Mouse (Mus musculus) forebrain, embryonic 16.5 days (tissue): ENCODE data around the gene Borcs6. TPM values are rescaled to one million over a fixed set of nuclear protein-coding genes. Genes with fewer than 3 reads are reported as not detected.
"Not testable (repeated sequence)": the region's sequence is repeated elsewhere in the genome, so short reads cannot be mapped to it uniquely, and the experiment has no call there.

Experiments used
- ATAC-seq: fragments of 200-750 bp; cut with Nextera tagmentation; 2 replicates; pipeline ENCODE4 v1.8.0; 2017; ENCODE audit warnings: mild to moderate bottlenecking, moderate library complexity
- H3K27ac ChIP-seq: fragments of 300-500 bp; sonication (generic); 2 replicates; pipeline ENCODE4 v1.5.1; 2014; ENCODE audit warnings: low read length, control low read depth
- H3K27me3 ChIP-seq: fragments of 300-500 bp; sonication (generic); replicated peaks from 2 replicates; pipeline ENCODE4 v1.6.1; 2014; ENCODE audit warnings: low read length; ENCODE audit not compliant: control insufficient read depth, insufficient read depth
- H3K36me3 ChIP-seq: fragments of 300-500 bp; sonication (generic); 2 replicates; pipeline ENCODE4 v1.6.1; 2014; ENCODE audit not compliant: control insufficient read depth, insufficient read depth
- H3K4me1 ChIP-seq: fragments of 300-500 bp; sonication (generic); replicated peaks from 2 replicates; pipeline ENCODE4 v1.6.1; 2014; ENCODE audit warnings: low read length; ENCODE audit not compliant: control insufficient read depth, insufficient read depth
- H3K4me2 ChIP-seq: fragments of 300-500 bp; sonication (generic); 2 replicates; pipeline ENCODE4 v1.6.1; 2014; ENCODE audit warnings: mild to moderate bottlenecking, low read length, control low read depth
- H3K4me3 ChIP-seq: fragments of 300-500 bp; sonication (generic); replicated peaks from 2 replicates; pipeline ENCODE4 v1.5.1; 2014; ENCODE audit warnings: mild to moderate bottlenecking, low read length, control low read depth
- H3K9ac ChIP-seq: fragments of 300-500 bp; sonication (generic); replicated peaks from 2 replicates; pipeline ENCODE4 v1.6.1; 2014; ENCODE audit warnings: low read depth, low read length, control low read depth
- H3K9me3 ChIP-seq: fragments of 300-500 bp; sonication (generic); 2 replicates; pipeline ENCODE4 v1.6.1; 2016; ENCODE audit warnings: low read length; ENCODE audit not compliant: control insufficient read depth
- WGBS: fragments of 180-500 bp; shearing (Covaris S2); extraction: QIAGEN DNeasy Blood & Tissue Kit; methylation state at CpG from one replicate; pipeline ENCODE4 v1.1.7; 2014; 5-methylcytosine and 5-hydroxymethylcytosine counted together
- polyA plus RNA-seq: library from polyadenylated mRNA; unstranded; fragments of >200 nt; fragmentation: Nextera tagmentation; extraction: Ambion mirVana; gene quantifications from 2 replicates; pipeline ENCODE4 v1.2.1, GENCODE M21; 2015

Borcs6 gene
- polyA plus RNA-seq, 1 experiment from 2014 or later: 11.4 TPM

DNA sequence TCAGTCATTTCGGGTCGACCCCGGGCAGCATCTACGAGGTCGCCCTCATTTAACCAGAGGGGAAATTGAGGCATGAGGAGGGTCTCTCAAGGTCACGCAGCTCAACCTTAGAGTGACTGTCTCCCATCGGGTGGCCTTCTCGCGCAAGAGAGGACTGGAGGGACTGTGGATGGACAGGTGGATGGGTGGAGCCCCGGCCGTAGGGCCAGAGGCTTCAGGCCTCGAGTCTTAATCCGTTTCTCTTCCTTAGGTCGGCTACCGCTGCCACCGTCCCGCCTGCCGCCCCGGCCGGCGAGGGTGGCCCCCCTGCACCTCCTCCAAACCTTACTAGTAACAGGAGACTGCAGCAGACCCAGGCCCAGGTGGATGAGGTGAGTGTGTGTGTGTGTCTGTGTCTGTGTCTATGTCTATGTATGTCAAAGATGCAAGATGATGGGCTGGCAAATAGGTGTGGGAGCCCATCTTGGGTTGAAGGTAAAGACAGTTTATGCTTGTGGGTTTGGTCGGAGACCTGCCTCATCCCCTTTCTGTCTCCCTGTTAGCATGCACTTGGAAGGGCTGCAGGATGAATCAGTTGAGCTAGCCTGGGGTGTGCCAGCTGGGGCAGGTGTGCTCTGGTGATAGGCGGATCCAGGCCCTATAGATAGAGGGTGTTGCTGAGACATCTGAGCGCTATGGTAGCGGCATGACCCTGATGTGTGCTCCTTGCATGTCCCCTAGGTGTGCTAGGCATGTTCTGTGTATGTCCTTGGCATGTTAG lies 29.5 kb downstream of the Borcs6 start:
- ATAC-seq: peak; percentile 2; the same call in 1 of the 2 replicates
- 11% methylated on average over 25 of the region's 25 CpGs for WGBS

DNA sequence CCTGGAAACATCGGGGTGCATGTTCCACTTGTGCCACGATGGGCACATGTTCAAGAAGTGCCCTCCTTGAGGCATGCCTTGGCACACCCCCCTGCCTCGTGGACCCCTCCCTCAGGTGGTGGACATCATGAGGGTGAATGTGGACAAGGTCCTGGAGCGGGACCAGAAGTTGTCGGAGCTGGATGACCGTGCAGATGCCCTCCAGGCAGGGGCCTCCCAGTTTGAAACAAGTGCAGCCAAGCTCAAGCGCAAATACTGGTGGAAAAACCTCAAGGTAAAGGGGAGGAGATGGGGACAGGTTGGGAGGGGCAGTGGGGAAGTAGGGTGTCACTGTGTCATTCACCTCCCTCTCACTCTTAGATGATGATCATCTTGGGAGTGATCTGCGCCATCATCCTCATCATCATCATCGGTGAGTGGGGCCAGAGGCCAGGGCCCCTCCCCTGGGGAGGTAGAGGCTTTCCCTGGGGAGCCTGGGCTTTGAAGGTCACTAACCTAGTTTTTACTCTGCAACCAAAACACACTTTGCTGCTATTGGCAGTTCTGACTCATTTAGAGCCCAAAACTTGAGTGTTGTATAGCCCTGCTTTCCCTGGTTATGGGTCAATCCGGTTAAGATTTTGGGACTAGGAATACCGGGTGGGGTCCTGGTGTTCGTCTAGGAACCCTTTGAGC lies 30.2 kb downstream of the Borcs6 start:
- ATAC-seq: no peak
- Histone ChIP-seq H3K27ac (no peak overlapping the region), H3K4me1 (peaks cover 38% of the 10 kb centered on the region)

More for the DNA sequence above, 29.5 kb downstream of the Borcs6 start:
- Histone ChIP-seq H3K27me3 (no peaks in the 10 kb centered on the region), H3K9me3 (no peaks in the 10 kb centered on the region), H3K4me2 (peak overlapping the region; percentile 98), H3K27ac (peak overlapping the region; percentile 94), H3K4me3 (peak overlapping the region; percentile 99), H3K4me1 (peaks cover 34% of the 10 kb centered on the region), H3K36me3 (0 out of 2 replicates have a peak, but pooled peaks cover 2% of the 10 kb centered on the region), H3K9ac (peak overlapping the region; percentile 100)

DNA sequence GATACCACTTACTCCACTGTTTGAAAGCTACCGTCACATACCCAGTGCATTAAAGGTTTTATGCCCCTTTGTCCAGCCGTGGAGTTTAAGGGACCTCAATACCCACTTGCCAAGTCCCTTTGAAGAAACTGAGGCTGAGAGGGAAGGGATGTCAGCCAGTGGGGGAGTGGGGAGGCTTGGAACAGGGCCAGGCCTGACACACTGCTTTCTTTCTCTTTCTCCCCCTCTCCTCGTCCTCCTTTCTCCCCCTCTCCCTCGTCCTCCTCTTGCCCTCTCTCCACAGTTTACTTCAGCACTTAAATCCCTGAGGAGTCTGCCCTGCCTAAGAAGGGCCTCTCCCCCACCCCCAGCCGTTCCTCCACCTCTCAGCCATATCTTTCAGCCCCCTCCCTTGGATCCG lies 30.9 kb downstream of the Borcs6 start:
- Histone ChIP-seq H3K36me3 (0 out of 2 replicates have a peak, but pooled peaks cover 2% of the 10 kb centered on the region), H3K4me1 (peaks cover 40% of the 10 kb centered on the region), H3K9ac (peak overlapping the region; percentile 13; the same call in 1 of the 2 replicates), H3K9me3 (no peaks in the 10 kb centered on the region), H3K27ac (no peak overlapping the region), H3K27me3 (no peaks in the 10 kb centered on the region), H3K4me2 (peak overlapping the region; percentile 98), H3K4me3 (no peak overlapping the region)
- 68% methylated on average over 4 of the region's 6 CpGs for WGBS
- no peak for ATAC-seq

More for the DNA sequence above, 30.2 kb downstream of the Borcs6 start:
- H3K4me3 ChIP-seq: peak overlapping the region; percentile 99
- WGBS: 89% methylated on average over 12 of the region's 12 CpGs
- H3K27me3 ChIP-seq: no peaks in the 10 kb centered on the region
- H3K36me3 ChIP-seq: 0 out of 2 replicates have a peak, but pooled peaks cover 2% of the 10 kb centered on the region
- no peaks in the 10 kb centered on the region for H3K9me3 ChIP-seq
- peak overlapping the region; percentile 98 for H3K4me2 ChIP-seq
- H3K9ac ChIP-seq: peak overlapping the region; percentile 100

DNA sequence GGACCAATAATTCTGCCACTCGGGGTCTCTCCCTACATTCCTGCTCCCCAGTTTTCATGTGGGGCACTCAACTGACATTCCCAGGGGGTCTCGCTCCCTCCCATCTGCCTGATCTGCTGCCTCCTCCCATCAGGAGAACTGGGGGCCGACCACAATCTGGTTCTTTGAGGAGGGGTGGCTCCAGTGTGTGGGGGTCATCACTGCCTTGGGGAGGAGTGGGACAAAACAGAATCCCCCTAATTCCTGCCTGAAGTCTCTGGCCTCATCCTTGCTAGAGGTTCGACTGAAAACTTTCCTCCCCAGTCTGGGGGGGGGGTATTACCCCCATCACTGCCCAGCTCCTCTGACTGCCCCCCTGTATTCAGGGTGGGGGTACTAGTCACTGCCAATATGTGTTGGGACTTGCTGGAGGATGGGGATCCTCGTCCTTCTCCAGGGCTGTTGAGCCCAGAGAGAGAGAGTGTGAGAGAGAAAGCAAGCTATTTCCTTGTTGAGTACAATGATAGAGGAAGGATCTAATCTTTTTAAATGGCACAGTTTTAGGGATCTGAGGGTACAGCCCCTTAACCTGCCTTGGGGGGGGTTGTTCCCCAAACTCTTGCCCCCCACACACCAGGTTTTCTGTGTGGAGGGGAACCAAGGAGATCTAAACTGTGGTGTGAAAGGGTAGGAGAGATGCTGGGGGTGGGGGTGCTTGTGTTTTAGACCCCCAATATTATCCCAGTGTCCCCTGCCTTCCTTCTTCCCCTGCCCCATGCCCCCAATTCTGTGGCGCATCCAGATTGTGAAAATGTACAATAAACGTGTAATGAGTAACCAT lies 32.3 kb downstream of the Borcs6 start:
- Histone ChIP-seq H3K4me2 (no peak overlapping the region), H3K36me3 (0 out of 2 replicates have a peak, but pooled peaks cover 2% of the 10 kb centered on the region), H3K9me3 (no peaks in the 10 kb centered on the region), H3K27ac (no peak overlapping the region), H3K27me3 (no peaks in the 10 kb centered on the region), H3K9ac (no peak overlapping the region), H3K4me1 (peaks cover 52% of the 10 kb centered on the region), H3K4me3 (no peak overlapping the region)
- 67% methylated on average over 7 of the region's 7 CpGs for WGBS
- no peak for ATAC-seq

DNA sequence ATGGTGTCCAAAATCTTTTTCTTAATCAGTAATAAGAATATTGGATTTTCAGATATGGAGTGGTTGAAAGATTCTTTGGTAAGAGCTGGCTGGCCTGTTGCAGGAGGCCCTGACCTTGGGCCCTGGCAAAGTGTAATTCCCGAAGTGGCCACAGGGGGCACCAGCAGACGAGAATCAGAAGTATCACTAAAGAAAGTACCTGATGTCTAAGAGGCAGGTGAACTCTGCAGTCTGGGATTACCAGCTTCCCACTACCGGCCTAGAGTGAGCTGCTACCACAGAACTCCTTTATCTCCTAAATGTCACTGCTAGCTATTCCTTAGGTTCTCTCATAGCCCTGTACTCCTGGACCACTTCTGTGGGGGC lies 32.9 kb downstream of the Borcs6 start:
- WGBS: 0% methylated on average over 3 of the region's 3 CpGs

DNA sequence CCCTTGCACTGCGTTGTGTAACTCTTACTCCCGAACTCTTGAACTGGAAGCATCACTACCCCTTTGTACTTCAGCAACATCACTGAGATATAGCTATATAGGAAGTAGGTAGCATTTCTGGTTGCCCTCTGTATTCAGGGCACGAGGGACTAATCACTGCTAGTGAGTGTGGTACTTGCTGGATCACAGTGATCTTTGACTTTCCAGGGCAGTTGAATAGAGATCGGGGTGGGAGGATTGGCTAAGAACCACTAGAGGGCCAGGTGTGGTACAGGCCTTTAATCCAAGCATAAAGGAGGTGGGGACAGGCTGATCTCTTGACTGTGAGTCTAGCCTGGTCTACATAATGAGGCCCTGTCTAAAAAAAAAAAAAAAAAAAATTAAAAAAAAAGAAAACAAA lies 33.4 kb downstream of the Borcs6 start:
- no peak overlapping the region for H3K4me2 ChIP-seq
- no peak overlapping the region for H3K27ac ChIP-seq
- peaks cover 62% of the 10 kb centered on the region for H3K4me1 ChIP-seq
- H3K36me3 ChIP-seq: 0 out of 2 replicates have a peak, but pooled peaks cover 2% of the 10 kb centered on the region
- H3K4me3 ChIP-seq: no peak overlapping the region
- 84% methylated on average over 4 of the region's 4 CpGs for WGBS
- ATAC-seq: no peak
- H3K9ac ChIP-seq: no peak overlapping the region
- no peaks in the 10 kb centered on the region for H3K27me3 ChIP-seq
- no peaks in the 10 kb centered on the region for H3K9me3 ChIP-seq

More for the DNA sequence above, 32.9 kb downstream of the Borcs6 start:
- no peak for ATAC-seq
- Histone ChIP-seq H3K4me3 (no peak overlapping the region), H3K9me3 (no peaks in the 10 kb centered on the region), H3K4me1 (peaks cover 58% of the 10 kb centered on the region), H3K36me3 (0 out of 2 replicates have a peak, but pooled peaks cover 2% of the 10 kb centered on the region), H3K27ac (no peak overlapping the region), H3K4me2 (no peak overlapping the region), H3K9ac (no peak overlapping the region), H3K27me3 (no peaks in the 10 kb centered on the region)

DNA sequence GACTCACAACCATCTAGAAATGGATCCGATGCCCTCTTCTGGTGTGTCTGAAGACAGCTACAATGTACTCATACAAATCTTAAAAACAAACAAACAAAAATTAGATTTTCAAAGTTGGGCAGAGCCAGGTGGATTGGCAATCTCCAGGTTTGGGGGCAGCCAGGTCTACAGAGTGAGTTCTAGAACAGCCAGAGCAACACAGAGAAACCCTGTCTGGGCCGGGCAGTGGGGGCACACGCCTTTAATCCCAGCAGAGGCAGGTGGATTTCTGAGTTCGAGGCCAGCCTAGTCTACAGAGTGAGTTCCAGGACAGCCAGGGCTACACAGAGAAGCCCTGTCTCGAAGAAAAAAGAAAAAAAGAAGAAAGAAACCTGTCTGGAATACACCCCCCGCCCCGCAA lies 34.3 kb downstream of the Borcs6 start:
- ATAC-seq, H3K27me3 ChIP-seq, H3K9ac ChIP-seq, H3K4me2 ChIP-seq, H3K9me3 ChIP-seq, H3K27ac ChIP-seq, H3K36me3 ChIP-seq, H3K4me3 ChIP-seq: not testable (repeated sequence)
- 90% methylated on average over 7 of the region's 7 CpGs for WGBS
- peaks cover 69% of the 10 kb centered on the region for H3K4me1 ChIP-seq

DNA sequence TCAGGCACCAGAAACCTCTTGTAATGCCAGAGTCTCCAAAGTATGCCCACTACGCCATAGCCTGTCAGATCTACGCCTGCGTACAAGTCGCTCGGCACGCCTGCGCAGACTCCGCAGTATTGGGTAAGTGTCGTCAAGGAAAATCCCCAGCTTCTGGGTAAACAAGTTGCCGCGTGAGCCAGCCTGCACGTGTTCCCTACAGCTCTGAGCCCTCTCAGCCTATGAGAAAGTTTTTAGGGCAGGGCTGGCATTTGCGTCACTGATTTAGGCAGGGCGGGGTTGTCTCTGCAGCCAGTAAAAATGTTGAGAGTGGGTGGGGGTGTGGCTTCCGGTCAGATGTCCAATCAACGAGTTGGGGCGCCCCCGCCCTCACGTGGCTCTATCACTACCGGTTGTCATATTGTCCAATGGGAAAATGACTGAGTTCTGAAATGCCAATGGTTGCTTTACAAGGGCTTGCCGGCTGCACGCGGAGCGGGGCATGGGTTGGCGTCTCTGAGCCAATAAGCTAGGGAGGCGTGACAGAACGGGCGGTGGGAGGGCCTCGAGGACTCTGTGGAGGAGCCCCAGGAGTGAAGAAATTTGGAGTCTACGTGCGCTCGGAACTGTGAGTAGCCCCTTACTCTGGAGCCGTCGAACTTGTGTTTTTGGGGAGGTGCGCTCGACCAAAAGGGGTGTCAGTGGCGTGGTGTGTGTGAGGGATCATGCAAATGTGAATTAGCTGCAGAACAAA lies 35.3 kb downstream of the Borcs6 start, which contains the start of gene Per1:
Per1 (plus strand) TSS at position 521 of the 733 bp plus-strand sequence.
- no peaks in the 10 kb centered on the region for H3K9me3 ChIP-seq
- 0 out of 2 replicates have a peak, but pooled peaks cover 2% of the 10 kb centered on the region for H3K36me3 ChIP-seq
- peak within 1 kb of the TSS; percentile 75 for H3K4me2 ChIP-seq
- H3K27ac ChIP-seq: peak within 1 kb of the TSS; percentile 64
- WGBS: under 1% methylated on average over 37 of the region's 37 CpGs
- H3K9ac ChIP-seq: peak within 1 kb of the TSS; percentile 47
- peak within 1 kb of the TSS; percentile 46 for H3K4me3 ChIP-seq
- ATAC-seq: peak; percentile 94
- H3K4me1 ChIP-seq: peaks cover 69% of the 10 kb centered on the region
- no peaks in the 10 kb centered on the region for H3K27me3 ChIP-seq
